Mouse (Mus musculus) adrenal gland, postnatal 10 days (tissue): Measurements from ENCODE around the gene Thrb. TPM values are rescaled to one million over a fixed set of nuclear protein-coding genes. Genes with fewer than 3 reads are reported as not detected.

Experiments used
- DNase-seq: peaks from one replicate; pipeline ENCODE4 v3.0.0; 2021; ENCODE audit warnings: mixed read lengths
- total RNA-seq, 2 experiments: library from RNA; stranded (reverse); gene quantifications; 2 replicates each; pipeline ENCODE4 v1.2.3; 2021

The Thrb gene
- total RNA-seq, 2 experiments from 2014 or later = 33.8 to 35.0 TPM

GRCm38 (mm10) chr14:17784207-17784806 lies 124.2 kb downstream of the Thrb start:
- DNase-seq = peak; percentile 21

- no peak for DNase-seq
Measured at GRCm38 (mm10) chr14:17785370-17785769, 125.3 kb downstream of the Thrb start.

GRCm38 (mm10) chr14:17786249-17786648 lies 126.2 kb downstream of the Thrb start:
- DNase-seq = no peak

- no peak for DNase-seq
Measured at GRCm38 (mm10) chr14:17803934-17804602, 144.0 kb downstream of the Thrb start.

- DNase-seq = no peak
Measured at GRCm38 (mm10) chr14:17811051-17811450, 151.0 kb downstream of the Thrb start.

GRCm38 (mm10) chr14:17812414-17812813 lies 152.4 kb downstream of the Thrb start:
- no peak for DNase-seq

GRCm38 (mm10) chr14:17815103-17815502 lies 155.0 kb downstream of the Thrb start:
- peak; percentile 16 for DNase-seq

- DNase-seq = no peak
Measured at GRCm38 (mm10) chr14:17818086-17818485, 158.0 kb downstream of the Thrb start.

- DNase-seq = no peak
Measured at GRCm38 (mm10) chr14:17822754-17823153, 162.7 kb downstream of the Thrb start.

GRCm38 (mm10) chr14:17827401-17827800 lies 167.3 kb downstream of the Thrb start:
- DNase-seq = peak; percentile 15

GRCm38 (mm10) chr14:17835738-17836137 lies 175.7 kb downstream of the Thrb start:
- DNase-seq = no peak

- DNase-seq = no peak
Measured at GRCm38 (mm10) chr14:17836766-17837165, 176.7 kb downstream of the Thrb start.

GRCm38 (mm10) chr14:17845003-17845697 lies 185.1 kb downstream of the Thrb start:
- DNase-seq = no peak

GRCm38 (mm10) chr14:17845871-17846270 lies 185.8 kb downstream of the Thrb start:
- DNase-seq = no peak

GRCm38 (mm10) chr14:17846700-17847099 lies 186.6 kb downstream of the Thrb start:
- no peak for DNase-seq

GRCm38 (mm10) chr14:17847211-17847610 lies 187.2 kb downstream of the Thrb start:
- peak; percentile 41 for DNase-seq

GRCm38 (mm10) chr14:17850355-17850754 lies 190.3 kb downstream of the Thrb start:
- no peak for DNase-seq

GRCm38 (mm10) chr14:17852236-17852635 lies 192.2 kb downstream of the Thrb start:
- DNase-seq = no peak

- DNase-seq = peak; percentile 68
Measured at GRCm38 (mm10) chr14:17859790-17860385, 199.8 kb downstream of the Thrb start.

- DNase-seq = no peak
Measured at GRCm38 (mm10) chr14:17862651-17863050, 202.6 kb downstream of the Thrb start.

GRCm38 (mm10) chr14:17863701-17864320 lies 203.8 kb downstream of the Thrb start:
- peak; percentile 19 for DNase-seq

- no peak for DNase-seq
Measured at GRCm38 (mm10) chr14:17868326-17868725, 208.3 kb downstream of the Thrb start.

- DNase-seq = no peak
Measured at GRCm38 (mm10) chr14:17875946-17876345, 215.9 kb downstream of the Thrb start.
